Mouse (Mus musculus) cerebellum, adult 9-11 months (tissue): ENCODE results near the gene Pdss2.

ENCODE experiments used
- DNase-seq: peaks from one replicate; pipeline ENCODE4 v3.0.0; 2022

The Pdss2 gene

GRCm38 (mm10) chr10:43451848-43452662 lies 230.8 kb downstream of the Pdss2 start:
- DNase-seq: peak; percentile 73

GRCm38 (mm10) chr10:43452663-43452996 lies 231.3 kb downstream of the Pdss2 start:
- no peak for DNase-seq

- DNase-seq: no peak
Measured at GRCm38 (mm10) chr10:43454219-43454618, 232.9 kb downstream of the Pdss2 start.

DNA sequence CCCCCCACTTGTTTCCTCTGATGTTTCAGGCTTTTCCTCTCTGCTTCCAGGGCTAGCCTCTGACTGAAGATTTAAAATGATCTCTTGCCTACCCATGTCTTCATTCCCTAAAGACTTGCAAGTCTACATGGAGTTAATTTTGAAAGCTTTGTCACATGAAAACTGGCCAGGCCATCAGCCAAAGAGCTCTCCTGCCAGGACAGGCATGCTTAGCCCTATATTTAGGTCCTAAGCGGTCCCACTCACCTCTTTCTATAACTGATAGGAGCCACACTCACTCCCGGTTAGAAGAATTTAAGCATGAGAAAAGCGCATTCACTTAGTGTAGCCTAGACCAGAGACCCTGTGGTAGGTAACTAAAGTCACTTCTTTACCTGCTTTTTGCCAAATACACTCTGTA lies 233.4 kb downstream of the Pdss2 start:
- DNase-seq: no peak

GRCm38 (mm10) chr10:43462821-43463220 lies 241.5 kb downstream of the Pdss2 start:
- no peak for DNase-seq

GRCm38 (mm10) chr10:43463227-43463626 lies 241.9 kb downstream of the Pdss2 start:
- DNase-seq: no peak

DNA sequence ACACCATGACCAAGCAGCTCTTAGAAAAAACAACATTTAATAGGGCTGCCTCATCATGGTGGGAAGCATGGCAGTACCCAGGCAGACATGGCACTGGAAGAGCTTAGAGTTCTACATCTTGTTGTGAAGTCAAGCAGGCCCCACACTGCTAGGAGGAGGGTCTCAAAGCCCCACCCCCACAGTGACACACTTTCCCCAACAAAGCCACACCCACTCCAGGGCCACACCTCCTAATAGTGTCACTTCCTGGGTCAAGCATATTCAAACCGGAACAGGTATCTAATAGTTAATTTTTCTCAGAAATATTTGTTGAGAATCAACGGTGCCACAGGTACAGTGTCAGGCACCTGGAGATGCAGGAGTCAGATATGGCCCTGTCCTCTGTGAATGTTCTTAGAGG lies 244.9 kb downstream of the Pdss2 start:
- DNase-seq: no peak

DNA sequence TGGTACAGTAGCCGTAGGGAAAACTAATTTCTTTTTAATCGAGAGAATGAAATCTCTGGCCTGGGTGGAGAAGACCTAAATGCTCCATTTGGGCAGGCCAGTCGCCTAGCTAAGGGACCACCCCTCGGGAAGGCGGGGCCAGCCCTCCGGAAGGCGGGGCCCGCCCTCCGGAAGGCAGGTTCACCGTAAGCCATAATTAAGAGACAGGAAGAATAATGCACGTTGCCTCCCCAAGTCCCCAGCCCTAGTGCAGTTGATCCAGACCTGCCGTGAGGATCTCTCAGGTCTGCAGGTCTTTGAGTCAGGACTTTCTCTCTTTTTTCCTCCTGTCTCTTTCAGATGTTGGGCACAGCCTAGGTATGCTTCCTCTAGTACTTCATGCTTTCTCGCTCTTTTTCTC lies 246.4 kb downstream of the Pdss2 start:
- DNase-seq: no peak

DNA sequence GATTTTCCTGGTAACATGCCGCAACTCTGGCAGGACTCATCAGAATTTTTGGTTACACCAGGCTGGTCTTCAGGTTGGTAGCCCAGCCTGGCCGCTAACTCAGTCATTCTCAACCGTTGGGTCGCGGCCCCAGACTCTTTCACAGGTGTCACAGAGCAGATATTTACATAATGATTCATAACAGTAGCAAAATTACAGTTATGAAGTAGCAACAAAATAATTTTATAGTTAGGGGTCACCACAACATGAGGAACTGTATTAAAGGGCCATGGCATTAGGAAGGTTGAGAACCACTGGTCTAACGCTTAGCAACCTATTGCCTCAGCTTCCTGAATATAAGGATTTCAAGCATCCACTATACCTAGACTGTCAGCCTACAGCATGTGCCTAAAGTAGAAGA lies 247.0 kb downstream of the Pdss2 start:
- no peak for DNase-seq

DNA sequence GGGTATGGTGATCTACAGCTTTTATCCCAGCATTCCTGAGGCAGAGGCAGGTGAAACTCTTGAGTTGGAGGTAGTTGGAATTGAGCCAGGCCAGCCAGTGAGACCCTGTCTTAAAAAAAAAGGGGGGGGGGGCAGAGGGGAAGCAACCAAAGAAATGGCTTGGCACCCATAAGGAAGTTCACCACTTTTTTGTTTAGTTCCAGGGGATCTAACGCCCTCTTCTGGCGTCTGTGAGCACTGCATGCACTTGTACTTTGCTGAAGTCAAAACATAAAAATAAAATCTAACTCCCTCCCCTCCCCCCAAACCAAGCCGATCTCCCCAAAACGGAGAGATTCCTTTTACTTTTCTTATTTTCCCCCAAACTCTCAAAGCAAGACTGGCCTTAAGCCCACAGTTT lies 254.1 kb downstream of the Pdss2 start:
- no peak for DNase-seq

- DNase-seq: no peak
Measured at GRCm38 (mm10) chr10:43477459-43477858, 256.2 kb downstream of the Pdss2 start.

DNA sequence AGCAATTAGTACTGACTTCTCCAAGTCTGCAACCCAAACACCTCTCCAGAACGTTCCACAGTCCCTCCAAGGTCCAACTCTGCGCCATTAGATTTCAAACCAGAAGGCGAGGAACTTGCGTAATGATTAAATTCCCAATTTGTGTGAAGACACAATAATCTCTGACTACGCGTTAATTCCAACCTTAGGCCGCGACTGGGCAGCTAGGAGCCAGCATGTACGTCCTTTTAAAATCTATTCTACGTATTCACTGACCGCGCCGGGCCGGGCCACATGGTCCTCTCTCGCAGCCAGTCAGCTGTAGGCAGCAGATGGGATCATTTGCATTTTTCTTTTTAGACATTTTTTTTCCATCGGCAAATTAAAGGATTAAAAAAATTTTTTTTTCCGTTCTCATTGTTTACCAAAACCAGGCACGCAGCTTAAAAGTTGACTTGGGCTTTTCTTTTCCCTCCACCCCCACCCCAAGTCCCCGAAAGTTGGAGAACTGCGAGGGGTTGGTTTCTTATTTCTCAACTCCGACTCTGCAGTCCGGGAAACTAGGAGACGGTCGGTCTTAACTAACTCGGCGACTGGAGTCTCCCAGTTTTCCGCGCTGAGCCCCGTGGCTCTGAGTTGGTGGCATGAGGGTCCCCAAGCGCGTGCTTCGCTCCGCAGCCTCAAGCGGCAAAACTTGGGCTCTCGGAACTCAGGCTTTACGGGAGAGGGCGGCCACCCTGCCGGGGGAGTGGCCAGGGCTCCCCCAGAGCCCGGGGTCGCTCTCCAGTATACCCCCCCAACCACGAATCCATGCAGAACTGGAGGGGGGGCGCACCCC lies 256.8 kb downstream of the Pdss2 start:
- peak; percentile 41 for DNase-seq

- DNase-seq: peak; percentile 66
Measured at GRCm38 (mm10) chr10:43478751-43479435, 257.6 kb downstream of the Pdss2 start, which contains the start of gene Bend3. TSS of gene Bend3 (plus strand) at chr10:43478831.

GRCm38 (mm10) chr10:43479436-43480157 lies 258.3 kb downstream of the Pdss2 start:
- peak; percentile 74 for DNase-seq

- DNase-seq: no peak
Measured at GRCm38 (mm10) chr10:43480227-43480849, 259.1 kb downstream of the Pdss2 start.

GRCm38 (mm10) chr10:43481179-43481578 lies 259.9 kb downstream of the Pdss2 start:
- DNase-seq: no peak

- DNase-seq: no peak
Measured at GRCm38 (mm10) chr10:43482021-43482420, 260.7 kb downstream of the Pdss2 start.

DNA sequence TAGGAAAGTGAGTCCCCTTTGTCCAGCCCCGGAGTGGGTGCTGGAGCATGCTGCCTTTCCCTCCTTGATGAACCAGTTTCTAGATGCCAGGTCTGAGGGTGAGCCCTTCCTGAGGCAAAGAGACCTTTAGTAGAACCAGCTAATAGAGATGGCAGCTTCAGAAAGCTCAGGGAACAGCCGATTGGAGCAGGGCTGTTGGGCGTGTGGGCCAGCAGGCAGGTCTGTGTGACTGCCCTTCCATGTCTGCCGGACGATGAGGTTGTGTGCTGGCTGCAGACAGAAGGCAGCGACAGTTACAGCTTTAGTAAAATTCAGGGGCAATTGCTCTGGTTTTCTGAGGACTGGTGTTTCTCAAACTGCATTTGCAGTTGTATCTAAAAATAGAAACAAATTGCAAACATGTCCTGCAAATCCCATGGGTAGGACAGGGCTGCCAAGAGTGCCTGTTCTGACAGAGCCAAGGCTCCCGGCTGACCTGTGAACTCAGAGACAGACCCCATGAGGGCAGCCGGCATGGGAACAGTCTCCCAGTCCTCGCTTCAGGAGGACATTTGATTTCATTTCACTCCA lies 262.2 kb downstream of the Pdss2 start:
- no peak for DNase-seq

GRCm38 (mm10) chr10:43485751-43486268 lies 264.5 kb downstream of the Pdss2 start:
- no peak for DNase-seq

- DNase-seq: no peak
Measured at GRCm38 (mm10) chr10:43487441-43488010, 266.2 kb downstream of the Pdss2 start.

DNA sequence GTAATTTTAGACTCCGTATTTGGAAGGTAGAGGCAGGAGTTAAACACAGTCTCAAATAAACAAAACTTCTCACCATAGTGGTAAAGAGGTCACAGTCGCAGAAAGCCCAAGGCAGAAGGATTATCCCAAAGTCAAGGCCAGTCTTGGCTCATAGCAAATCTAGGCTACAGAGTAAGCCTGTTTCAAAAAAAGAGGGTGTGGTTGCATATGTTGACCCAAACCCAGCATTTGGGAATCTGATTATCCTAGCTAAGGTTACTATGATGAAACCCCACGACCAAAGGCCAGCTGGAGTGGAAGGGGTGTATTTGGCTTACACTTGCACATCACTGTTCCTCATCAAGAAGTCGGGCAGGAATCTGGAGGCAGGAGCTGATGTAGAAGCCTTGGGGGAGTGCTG lies 267.0 kb downstream of the Pdss2 start:
- DNase-seq: no peak
